Mouse (Mus musculus) cerebellum, adult 8-10 months (tissue): ENCODE data around the gene 3110040M04Rik.

Experiments
- DNase-seq: peaks from one replicate; pipeline ENCODE4 v3.0.0; 2022

Gene 3110040M04Rik

GRCm38 (mm10) chr1:151236141-151236930, 32.4 kb downstream of the 3110040M04Rik start:
- DNase-seq = no peak

GRCm38 (mm10) chr1:151237780-151238179, 33.9 kb downstream of the 3110040M04Rik start:
- DNase-seq = no peak

DNA sequence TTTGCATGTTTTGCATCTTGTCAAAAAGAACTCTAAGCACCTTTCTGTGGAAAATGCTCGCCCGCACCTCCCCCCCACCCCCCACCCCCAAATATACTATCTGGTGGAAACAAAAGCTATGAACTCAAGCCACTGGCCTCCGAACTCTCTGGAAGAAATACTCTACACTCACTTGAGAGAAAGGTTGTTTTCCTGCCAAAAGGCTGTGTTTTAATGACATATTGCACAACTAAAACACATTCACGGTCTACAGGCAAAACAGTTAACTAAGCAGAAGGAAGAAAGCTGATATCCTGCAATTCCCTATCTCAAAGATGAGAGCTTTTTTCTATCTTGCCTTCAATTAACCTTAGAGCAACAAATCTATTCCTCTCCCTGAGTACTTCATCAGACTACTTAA, 39.4 kb downstream of the 3110040M04Rik start:
- no peak for DNase-seq

DNA sequence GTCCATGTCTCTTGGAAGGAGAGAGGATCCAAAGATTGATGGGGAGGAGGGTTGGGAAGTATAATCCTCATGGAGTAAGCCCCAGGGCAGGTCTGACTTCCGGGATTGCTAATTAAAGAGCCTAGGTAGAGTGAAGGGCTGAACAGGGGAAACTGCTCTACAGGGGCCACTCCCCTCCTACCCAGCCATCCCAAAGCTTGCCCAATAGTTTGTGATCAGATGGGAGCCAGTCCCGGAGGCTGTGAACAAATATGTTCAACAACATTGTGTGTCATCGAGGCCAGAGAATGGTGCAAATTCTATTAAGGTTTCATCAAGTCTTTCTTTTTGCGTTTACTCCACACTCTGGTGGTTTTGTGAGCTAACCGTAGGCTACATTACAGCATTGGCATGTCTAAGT, 40.1 kb downstream of the 3110040M04Rik start:
- no peak for DNase-seq

DNA sequence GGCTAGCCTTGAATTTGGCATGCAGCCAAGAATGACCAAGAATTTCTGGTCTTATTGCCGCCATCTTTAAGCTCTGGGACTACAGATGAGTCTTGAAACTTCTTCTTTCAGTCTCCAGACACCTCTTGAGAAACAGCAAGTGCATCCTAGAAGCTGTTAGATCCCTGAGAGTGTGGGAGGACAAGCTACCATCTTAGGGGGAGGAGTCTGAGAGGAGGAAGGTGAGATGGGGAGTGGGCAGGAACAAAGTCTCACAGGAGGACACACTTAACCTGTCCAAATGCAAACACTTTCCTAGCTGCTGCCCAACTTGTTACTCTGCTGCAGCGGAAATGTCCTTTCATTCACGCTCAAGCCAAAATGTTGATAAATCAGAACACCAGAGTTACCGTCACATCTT, 40.8 kb downstream of the 3110040M04Rik start:
- no peak for DNase-seq

- no peak for DNase-seq
Measured at GRCm38 (mm10) chr1:151245165-151245564, 41.2 kb downstream of the 3110040M04Rik start.

DNA sequence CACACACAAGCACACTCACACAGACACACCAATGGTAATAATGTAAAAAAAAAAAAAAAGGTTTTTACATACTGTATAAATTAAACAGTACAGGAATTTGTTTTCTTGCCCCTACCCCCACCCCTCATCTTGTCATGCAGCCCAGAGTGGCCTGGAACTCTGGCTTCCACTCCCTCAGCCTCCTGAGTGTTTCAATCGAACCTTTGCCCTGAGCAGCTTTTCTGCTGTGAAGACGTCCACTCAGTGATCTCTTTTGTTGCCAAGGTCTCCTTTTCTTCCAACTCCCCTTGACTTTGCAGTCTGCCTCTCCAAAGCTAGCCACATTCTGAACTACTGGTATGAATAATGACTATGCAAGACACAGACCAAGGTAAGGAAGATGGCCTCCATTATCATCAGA, 41.9 kb downstream of the 3110040M04Rik start:
- DNase-seq = no peak

- DNase-seq = no peak
Measured at GRCm38 (mm10) chr1:151250109-151250508, 46.2 kb downstream of the 3110040M04Rik start.

- DNase-seq = no peak
Measured at GRCm38 (mm10) chr1:151250529-151251193, 46.7 kb downstream of the 3110040M04Rik start.

DNA sequence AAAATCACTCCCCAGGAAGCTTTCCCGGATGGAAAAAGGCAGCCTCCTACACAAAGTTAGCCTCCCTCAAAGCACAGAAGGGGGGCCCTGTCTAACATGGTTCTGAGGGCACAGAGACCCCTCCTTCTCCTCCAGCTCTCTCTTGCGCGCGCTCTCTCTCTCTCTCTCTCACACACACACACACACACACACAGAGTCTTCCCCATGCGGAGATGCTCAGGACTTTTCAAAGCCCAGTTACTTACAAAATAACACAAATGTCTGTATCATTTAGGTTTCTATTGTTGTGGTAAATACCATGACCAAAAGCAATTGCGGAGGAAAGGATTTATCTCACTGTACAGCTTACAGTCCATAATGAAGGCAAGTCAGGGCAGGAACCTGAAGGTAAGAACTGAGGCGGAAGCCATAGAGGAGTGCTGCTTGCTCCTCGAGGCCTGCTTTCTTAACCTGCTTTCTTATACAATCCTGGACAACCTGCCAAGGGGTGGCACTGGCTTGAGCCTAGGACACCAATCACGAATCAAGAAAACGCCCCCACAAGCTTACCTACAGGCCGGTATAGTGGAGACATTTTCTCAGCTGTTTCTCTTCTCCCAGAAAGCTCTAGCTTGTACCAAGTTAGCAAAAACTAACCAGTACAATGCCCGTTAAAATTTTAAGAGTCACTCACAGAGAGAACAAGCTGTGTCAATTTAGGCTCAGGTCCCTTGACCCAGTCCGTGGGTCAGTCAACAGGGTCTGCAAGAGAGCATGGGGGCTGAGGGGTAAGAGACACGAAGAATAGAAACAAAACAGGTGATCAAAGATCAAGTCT, 47.5 kb downstream of the 3110040M04Rik start:
- no peak for DNase-seq
